Mouse (Mus musculus): ENCODE results near the gene Aif1l.

The Aif1l gene

GRCm38 (mm10) chr2:31998443-31998842, 48.5 kb downstream of the Aif1l start:
- no peak for DNase-seq (ENCODE audit: extremely low read depth, insufficient read length, low spot score)

GRCm38 (mm10) chr2:32008311-32008710, 58.4 kb downstream of the Aif1l start:
- DNase-seq (ENCODE audit: extremely low read depth, insufficient read length, low spot score), result no peak

- no peak for DNase-seq (ENCODE audit: extremely low read depth, insufficient read length, low spot score)
These were observed 58.8 kb downstream of the Aif1l start for GRCm38 (mm10) chr2:32008716-32009115.

GRCm38 (mm10) chr2:32019704-32020103, 69.8 kb downstream of the Aif1l start:
- no peak for DNase-seq (ENCODE audit: extremely low read depth, insufficient read length, low spot score)

- no peak for DNase-seq (ENCODE audit: extremely low read depth, insufficient read length, low spot score)
These were observed 70.3 kb downstream of the Aif1l start for GRCm38 (mm10) chr2:32020229-32020628.
